Mouse (Mus musculus) urinary bladder, postnatal 4 days (tissue): ENCODE measurements around the gene Git2.
A peak's percentile ranks its signal among the peaks of the same experiment; 100 is the strongest.

Source experiments
- DNase-seq, 2 experiments: peaks; one replicate each; pipeline ENCODE4 v3.0.0; 2021 to 2022; ENCODE audit warnings: low spot score in 2 of 2

The Git2 gene

GRCm38 (mm10) chr5:114796299-114797012 is 21.1 kb upstream of the Git2 start:
- DNase-seq: no peak

- no peak for DNase-seq
Observed at GRCm38 (mm10) chr5:114795653-114796052, 20.3 kb upstream of the Git2 start.

GRCm38 (mm10) chr5:114795231-114795630 is 19.9 kb upstream of the Git2 start:
- no peak for DNase-seq

GRCm38 (mm10) chr5:114794609-114795008 is 19.3 kb upstream of the Git2 start:
- DNase-seq: no peak

- no peak for DNase-seq
Observed at GRCm38 (mm10) chr5:114793317-114793716, 18.0 kb upstream of the Git2 start.

GRCm38 (mm10) chr5:114785196-114785595 is 9.9 kb upstream of the Git2 start:
- DNase-seq: no peak

GRCm38 (mm10) chr5:114784622-114785165 is 9.4 kb upstream of the Git2 start:
- no peak for DNase-seq

GRCm38 (mm10) chr5:114783405-114784163 is 8.3 kb upstream of the Git2 start:
- DNase-seq: no peak

- DNase-seq: no peak
Observed at GRCm38 (mm10) chr5:114782991-114783390, 7.7 kb upstream of the Git2 start.

- DNase-seq: no peak
Observed at GRCm38 (mm10) chr5:114780912-114781311, 5.6 kb upstream of the Git2 start.

GRCm38 (mm10) chr5:114779956-114780489 is 4.7 kb upstream of the Git2 start:
- DNase-seq: no peak

GRCm38 (mm10) chr5:114776174-114776573 is 857 bp upstream of the Git2 start:
- no peak for DNase-seq

- peak; percentile 88 to 90 for DNase-seq
Observed at GRCm38 (mm10) chr5:114774403-114775051, 790 bp downstream of the Git2 start, which contains the start of gene Ankrd13a. Gene Ankrd13a (plus strand): TSS chr5:114774677.

GRCm38 (mm10) chr5:114773780-114774179 is 1.5 kb downstream of the Git2 start:
- DNase-seq: no peak

- peak; percentile 97 to 98 for DNase-seq
Observed at GRCm38 (mm10) chr5:114773211-114773710, 2.1 kb downstream of the Git2 start.

- DNase-seq: peak in 1 of 2 experiments; percentile 45
Observed at GRCm38 (mm10) chr5:114772456-114773203, 2.7 kb downstream of the Git2 start.

- DNase-seq: no peak
Observed at GRCm38 (mm10) chr5:114771796-114772195, 3.5 kb downstream of the Git2 start.

GRCm38 (mm10) chr5:114769786-114770185 is 5.5 kb downstream of the Git2 start:
- no peak for DNase-seq

GRCm38 (mm10) chr5:114767185-114767584 is 8.1 kb downstream of the Git2 start:
- no peak for DNase-seq

GRCm38 (mm10) chr5:114766686-114767085 is 8.6 kb downstream of the Git2 start:
- no peak for DNase-seq
